Mouse (Mus musculus) kidney, adult 2 months (tissue): ENCODE results near the gene Strap. TPM values are rescaled to one million over a fixed set of nuclear protein-coding genes. Genes with fewer than 3 reads are reported as not detected.

Experiments
- DNase-seq: peaks from one replicate; pipeline ENCODE4 v3.0.0; 2021
- H3K27ac ChIP-seq: fragments of 200-500 bp; 2 replicates; pipeline ENCODE4 v1.5.1; 2012; ENCODE audit warnings: low read depth, low read length, control low read depth, inconsistent platforms; ENCODE audit not compliant: insufficient read depth
- H3K27me3 ChIP-seq: fragments of 200-500 bp; replicated peaks from 2 replicates; pipeline ENCODE4 v1.6.1; 2012; ENCODE audit warnings: mild to moderate bottlenecking, moderate library complexity, low read length, inconsistent platforms; ENCODE audit not compliant: control insufficient read depth, insufficient read depth
- H3K36me3 ChIP-seq: fragments of 200-500 bp; 2 replicates; pipeline ENCODE4 v1.6.1; 2012; ENCODE audit warnings: mild to moderate bottlenecking, moderate library complexity, low read length, inconsistent platforms; ENCODE audit not compliant: control insufficient read depth, insufficient read depth
- H3K4me1 ChIP-seq: fragments of 200-500 bp; 2 replicates; pipeline ENCODE4 v1.6.1; 2011; ENCODE audit warnings: low read length; ENCODE audit not compliant: control insufficient read depth, insufficient read depth
- H3K4me3 ChIP-seq: fragments of 200-500 bp; 2 replicates; pipeline ENCODE4 v1.5.1; 2011; ENCODE audit warnings: mild to moderate bottlenecking, low read depth, low read length, control low read depth; ENCODE audit not compliant: insufficient read depth
- CTCF ChIP-seq: fragments of 200-500 bp; conservative IDR thresholded peaks from 2 replicates; pipeline ENCODE4 v1.5.1; 2011; ENCODE audit warnings: low read depth, mild to moderate bottlenecking, control low read depth, low read length, moderate library complexity, mixed read lengths; ENCODE audit not compliant: insufficient read depth, insufficient read length
- POLR2A ChIP-seq: fragments of 200-500 bp; IDR thresholded peaks from one replicate; pipeline ENCODE4 v1.6.1; 2011; ENCODE audit warnings: low read depth, low read length, control low read depth
- WGBS: fragments of 180-500 bp; shearing (Covaris S2); methylation state at CpG from one replicate; pipeline ENCODE4 v1.1.7; 2018; 5-methylcytosine and 5-hydroxymethylcytosine counted together
- polyA plus RNA-seq: library from polyadenylated mRNA; depleted of rRNA; stranded (reverse); fragments of >200 nt; gene quantifications from 2 replicates; pipeline ENCODE4 v1.2.3, GENCODE M21; 2012

Strap gene
- polyA plus RNA-seq, 1 experiment = 29.7 TPM

DNA sequence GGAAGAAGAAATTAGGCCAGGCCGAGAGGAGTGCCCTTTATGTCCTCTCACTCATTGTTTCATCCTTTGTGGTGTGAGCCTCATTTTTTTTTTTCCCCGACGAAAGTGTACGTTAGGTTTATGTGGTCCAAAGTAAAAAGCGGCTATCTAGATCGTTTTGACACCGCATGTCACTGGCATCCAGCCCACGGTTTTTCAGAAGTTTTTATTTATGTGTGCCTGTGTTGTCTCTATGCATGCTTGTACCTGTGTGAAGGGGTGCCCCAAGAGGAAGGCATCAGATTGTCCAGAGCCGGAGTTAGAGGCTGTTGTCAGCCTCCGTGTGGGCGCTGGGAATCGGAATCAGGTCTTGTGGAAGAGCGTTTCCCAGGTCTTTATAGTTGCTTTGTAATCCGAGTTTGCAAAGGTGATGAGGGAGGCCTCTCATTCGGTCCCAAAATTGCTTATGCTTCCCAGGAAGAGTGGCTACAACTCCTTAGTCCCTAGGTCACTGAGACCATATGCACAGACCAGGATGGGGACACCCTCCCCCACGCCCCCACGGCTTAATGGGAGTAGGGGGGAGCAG is 877 bp downstream of the Strap start:
- Histone ChIP-seq H3K4me1 (peaks cover 10% of the 10 kb centered on the region), H3K36me3 (peaks cover 3% of the 10 kb centered on the region), H3K4me3 (peak overlapping the region; percentile 85), H3K27ac (no peak overlapping the region), H3K27me3 (no peaks in the 10 kb centered on the region)
- no peak for TF ChIP-seq POLR2A
- no peak for TF ChIP-seq CTCF
- DNase-seq = no peak
- 5% methylated on average over 17 of the region's 17 CpGs for WGBS

DNA sequence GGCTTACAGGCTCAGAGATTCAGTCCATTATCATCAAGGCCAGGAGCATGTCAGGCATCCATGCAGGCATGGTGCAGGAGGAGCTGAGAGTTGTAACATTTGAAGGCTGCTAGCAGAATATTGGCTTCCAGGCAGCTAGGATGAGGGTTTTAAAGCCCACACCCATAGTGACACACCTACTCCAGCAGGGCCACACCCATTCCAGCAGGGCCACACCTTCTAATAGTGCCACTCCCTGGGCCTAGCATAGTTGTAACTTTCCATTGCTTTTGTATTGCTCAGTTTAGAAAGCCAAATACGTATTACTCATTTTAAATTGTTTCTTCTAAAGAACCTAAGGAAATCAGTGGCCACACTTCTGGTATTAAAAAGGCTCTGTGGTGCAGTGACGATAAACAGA is 6.1 kb downstream of the Strap start:
- no peak for DNase-seq
- Histone ChIP-seq H3K36me3 (peaks cover 12% of the 10 kb centered on the region), H3K27ac (no peak overlapping the region), H3K27me3 (no peaks in the 10 kb centered on the region), H3K4me3 (no peak overlapping the region), H3K4me1 (peaks cover 10% of the 10 kb centered on the region)
- no peak for TF ChIP-seq CTCF
- no peak for TF ChIP-seq POLR2A
- WGBS = 91% methylated on average over 2 of the region's 2 CpGs

DNA sequence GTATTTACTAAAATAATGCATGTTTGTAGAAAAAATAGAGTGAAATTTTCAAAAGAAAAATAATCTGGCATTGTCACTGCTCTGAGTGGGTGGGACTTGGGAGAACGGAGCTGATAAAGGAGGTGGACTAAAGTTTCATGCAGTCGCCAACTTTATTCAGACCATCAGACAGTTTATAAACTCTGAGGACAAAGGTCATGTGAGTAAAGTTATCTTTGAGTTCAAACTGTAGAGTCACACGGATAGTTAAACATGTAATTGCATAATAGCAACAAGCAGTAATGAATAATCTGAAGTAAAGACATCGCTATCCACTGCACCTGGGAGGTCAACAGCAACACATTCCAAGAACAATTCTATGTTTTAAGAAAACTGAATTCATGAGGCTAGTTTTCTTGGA is 9.8 kb downstream of the Strap start:
- H3K4me1 ChIP-seq = peaks cover 3% of the 10 kb centered on the region; the same call in 1 of the 2 replicates
- H3K4me3 ChIP-seq = no peak overlapping the region
- H3K36me3 ChIP-seq = peaks cover 16% of the 10 kb centered on the region
- TF ChIP-seq POLR2A (no peak), CTCF (no peak)
- 41% methylated on average over 4 of the region's 4 CpGs for WGBS
- no peaks in the 10 kb centered on the region for H3K27me3 ChIP-seq
- DNase-seq = peak; percentile 44
- H3K27ac ChIP-seq = peak overlapping the region; percentile 60; the same call in 1 of the 2 replicates

DNA sequence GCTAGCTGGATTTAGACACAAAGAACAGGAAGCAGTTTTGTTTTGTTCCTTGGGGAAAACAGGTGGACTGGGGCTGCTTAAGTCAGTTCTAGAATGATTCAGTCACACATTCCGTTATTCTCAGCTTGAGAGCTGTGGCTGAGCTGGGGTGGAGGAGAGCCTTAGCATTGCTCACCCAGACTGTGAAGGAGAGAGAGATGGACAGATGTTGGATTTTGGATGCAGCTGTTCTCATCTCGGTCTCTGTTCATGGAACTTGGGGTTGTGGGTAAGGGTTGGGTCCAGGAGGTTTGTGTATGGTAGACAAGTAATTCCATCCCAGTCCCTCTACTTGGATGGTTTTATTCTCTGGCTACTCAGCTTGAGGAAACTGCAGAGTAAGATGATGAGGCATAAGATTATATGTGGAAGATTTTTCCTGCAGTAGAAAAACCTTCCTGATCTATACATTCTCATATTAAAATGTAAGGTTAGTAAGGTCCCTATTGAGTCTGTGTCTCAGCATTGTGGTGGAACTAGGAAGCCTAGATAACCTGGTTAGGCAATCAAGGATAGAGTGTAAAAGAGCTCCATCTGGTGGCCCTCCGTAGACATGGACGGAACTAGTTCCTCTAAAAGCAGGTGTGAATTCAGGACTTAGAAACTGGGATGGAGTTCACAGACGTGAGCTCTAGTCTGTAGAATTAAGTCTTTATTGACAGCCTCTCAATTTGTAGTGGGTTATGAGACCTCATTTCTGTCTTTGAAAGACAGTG is 12.5 kb downstream of the Strap start:
- 60% methylated on average over 5 of the region's 5 CpGs for WGBS
- Histone ChIP-seq H3K36me3 (peaks cover 9% of the 10 kb centered on the region), H3K4me3 (no peak overlapping the region), H3K4me1 (peaks cover 6% of the 10 kb centered on the region; the same call in 1 of the 2 replicates), H3K27ac (no peak overlapping the region), H3K27me3 (no peaks in the 10 kb centered on the region)
- TF ChIP-seq POLR2A = no peak
- TF ChIP-seq CTCF = peak; percentile 42
- peak; percentile 35 for DNase-seq

DNA sequence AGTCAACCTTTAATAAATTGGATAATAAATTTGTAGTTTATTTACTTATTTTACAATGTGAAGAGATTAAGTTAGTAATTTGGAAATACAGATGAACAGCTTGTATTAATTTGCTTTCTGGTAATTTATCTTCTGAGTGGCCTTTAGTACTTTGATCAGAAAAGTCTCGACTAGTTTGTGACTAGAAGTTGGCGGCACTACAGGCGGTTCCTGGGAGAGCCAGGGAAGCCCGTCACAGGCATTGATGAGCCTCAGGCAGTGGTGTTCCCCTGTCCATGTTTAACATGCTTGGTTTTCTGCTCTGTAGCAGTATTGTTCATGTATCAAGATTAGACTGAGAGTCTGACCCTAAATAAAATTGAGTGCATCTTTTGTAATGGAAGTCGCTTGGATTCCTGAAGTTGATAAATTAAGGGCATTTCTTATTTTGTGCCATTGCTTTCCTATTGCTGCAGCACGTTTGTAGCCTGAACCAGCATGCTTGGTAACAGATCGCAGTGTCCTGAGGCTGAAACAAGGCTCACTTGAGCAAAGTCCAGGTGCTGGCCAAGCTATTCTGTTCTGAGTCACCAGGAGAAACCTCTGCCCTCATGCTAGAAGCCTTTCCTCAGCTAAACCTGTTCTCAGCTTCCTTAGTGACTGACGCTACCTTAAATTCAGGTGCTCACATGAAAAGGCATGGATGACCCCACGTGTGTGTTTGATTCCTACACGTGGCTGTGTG is 16.8 kb downstream of the Strap start:
- Histone ChIP-seq H3K4me1 (peaks cover 14% of the 10 kb centered on the region; the same call in 1 of the 2 replicates), H3K27ac (peak overlapping the region; percentile 29)
- DNase-seq = peak; percentile 85

DNA sequence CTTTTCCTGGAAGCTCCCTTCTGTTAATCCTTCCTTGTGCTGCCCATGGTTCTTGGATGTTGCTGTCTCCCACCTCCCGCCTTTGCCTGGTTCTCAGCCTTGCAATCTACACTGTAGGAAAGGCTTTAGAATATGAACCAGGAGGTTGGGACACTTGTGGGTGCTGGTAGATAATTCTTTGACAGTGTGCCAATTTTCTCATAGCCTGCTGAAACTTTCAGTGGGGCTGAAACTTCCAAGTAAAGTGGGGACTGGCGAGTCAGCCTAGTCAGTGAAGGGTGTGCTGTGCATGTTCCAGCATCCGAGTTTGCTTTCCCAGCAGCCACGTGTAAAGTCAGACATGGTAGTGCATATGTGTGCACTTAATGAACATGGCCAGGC is 17.4 kb downstream of the Strap start:
- no peak overlapping the region for H3K4me3 ChIP-seq
- H3K4me1 ChIP-seq = peaks cover 14% of the 10 kb centered on the region; the same call in 1 of the 2 replicates
- no peak for DNase-seq
- no peaks in the 10 kb centered on the region for H3K27me3 ChIP-seq
- peak overlapping the region; percentile 24 for H3K27ac ChIP-seq
- 60% methylated on average over 4 of the region's 4 CpGs for WGBS
- no peak for TF ChIP-seq CTCF
- TF ChIP-seq POLR2A = no peak
- peaks cover 2% of the 10 kb centered on the region for H3K36me3 ChIP-seq

More for the DNA sequence above, 16.8 kb downstream of the Strap start:
- Histone ChIP-seq H3K4me3 (no peak overlapping the region), H3K36me3 (peaks cover 3% of the 10 kb centered on the region), H3K27me3 (no peaks in the 10 kb centered on the region)
- 61% methylated on average over 10 of the region's 10 CpGs for WGBS
- TF ChIP-seq POLR2A (no peak), CTCF (no peak)
